Mouse (Mus musculus) urinary bladder, postnatal 14 days (tissue): Measurements from ENCODE around the gene Rora.

Source experiments
- DNase-seq: peaks from one replicate; pipeline ENCODE4 v3.0.0; 2021; ENCODE audit warnings: low spot score

Rora gene

DNA sequence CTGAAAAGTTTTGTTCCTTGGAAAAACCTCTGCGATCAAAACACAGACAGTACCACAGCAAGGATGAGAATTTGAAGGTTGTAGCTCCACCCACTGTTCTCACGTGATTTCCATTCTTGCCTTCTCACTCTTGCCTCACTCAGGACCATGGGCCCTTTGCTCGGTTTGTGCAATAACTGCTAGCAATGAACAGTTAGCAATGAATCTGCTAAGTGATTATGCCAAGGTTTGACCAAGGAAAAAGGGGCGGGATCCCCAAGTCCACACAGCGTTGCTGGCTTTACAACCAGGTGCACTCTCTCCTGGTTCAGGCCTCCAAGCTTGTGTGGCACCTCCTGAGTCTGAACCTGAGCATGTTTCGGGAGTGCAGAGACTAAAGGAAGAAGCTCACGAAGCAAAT, 576.3 kb downstream of the Rora start:
- no peak for DNase-seq

DNA sequence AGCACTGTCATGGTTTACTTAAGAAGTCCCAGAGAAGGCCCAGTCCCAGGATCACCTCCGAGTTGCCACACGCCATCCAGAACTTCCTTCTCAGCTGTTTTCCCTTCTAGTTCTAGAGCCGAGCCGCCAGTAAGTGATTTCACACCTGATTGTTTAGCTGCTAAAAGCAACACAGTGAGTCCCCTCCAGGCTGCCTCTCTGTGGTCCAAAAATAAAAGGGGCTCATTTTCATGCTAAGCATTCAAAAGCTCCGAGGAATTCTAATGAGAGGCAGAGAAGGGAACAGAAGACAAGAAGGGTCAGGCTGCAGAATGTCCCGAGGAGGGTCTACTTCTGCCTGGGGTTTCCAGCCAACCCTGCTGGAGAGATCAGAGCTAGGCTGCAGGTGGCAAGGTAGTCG, 580.9 kb downstream of the Rora start:
- DNase-seq, result no peak

DNA sequence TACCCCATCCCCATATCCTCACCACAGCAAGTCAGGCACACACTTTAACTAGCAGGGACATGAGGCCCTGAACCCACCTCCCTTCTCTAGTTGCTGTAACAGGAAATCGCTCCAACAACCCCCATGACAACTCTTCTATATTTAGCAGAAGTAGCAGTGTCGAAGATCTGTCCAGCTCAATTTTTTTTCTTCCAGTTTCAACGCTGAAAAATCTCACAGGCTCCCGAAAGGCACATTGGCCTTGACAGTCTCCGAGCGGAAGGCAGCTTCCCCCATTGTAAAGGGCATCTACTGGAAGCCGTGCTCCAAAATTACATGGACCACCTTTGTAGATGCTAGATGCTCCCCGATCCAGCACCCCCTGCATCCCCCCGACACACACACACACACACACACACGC, 583.7 kb downstream of the Rora start:
- DNase-seq, result no peak

DNA sequence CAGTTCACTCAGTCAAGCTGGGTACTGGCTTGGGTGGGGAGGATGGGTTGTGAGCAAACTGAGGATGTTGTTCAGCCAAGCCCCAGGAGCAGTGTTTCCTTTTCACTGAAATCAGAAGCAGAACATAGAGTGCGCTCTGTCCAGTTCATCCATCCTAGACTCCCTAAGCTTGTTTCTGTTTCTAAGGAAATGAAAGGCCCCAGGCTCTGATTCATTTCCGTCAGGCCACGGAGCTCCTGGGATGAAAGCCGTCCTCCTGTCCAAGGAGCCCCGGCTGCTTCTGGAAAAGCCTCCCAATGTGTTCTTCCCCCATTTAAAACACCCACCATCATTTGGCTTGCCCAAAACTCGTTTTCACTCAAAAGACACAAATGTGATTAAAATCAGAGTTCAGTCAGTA, 589.0 kb downstream of the Rora start:
- DNase-seq, result no peak

DNA sequence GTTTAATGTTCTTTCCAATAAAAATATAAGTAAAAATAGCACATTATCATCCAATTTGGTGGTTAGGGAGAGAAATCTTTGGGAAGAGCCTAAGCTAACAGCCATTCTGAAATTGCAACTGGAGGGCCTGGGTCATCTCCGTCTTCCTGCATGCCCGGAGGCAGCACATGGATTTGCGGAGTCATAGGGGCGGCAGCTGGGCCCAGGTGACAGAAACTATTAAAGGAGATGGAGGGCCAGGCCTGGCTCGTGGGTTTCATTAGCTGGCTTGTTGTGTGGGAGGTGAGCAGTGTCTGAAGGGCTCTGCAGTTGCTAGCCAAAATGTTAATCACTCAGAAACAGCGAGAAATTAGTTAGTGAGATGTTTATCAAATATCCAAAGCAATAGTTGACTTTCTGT, 590.0 kb downstream of the Rora start:
- no peak for DNase-seq

DNA sequence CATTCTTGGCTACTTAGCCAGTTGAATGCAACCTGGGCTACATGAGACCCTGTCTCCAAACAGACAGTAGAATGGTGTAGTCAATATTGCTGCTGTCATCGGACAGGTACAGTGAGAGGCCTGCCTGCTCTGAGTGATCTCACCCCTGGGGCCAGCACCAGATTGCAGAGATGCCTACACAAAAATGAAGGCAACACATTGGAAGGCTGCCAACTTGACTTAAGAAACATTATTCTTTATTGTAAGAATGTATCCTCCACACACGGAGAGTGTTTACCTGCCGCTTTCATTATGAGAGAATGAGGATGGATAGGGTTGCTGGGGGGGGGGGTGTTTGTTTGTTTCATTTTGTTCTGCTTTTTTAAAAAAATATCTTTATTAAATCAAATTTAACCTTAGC, 592.6 kb downstream of the Rora start:
- DNase-seq, result no peak

DNA sequence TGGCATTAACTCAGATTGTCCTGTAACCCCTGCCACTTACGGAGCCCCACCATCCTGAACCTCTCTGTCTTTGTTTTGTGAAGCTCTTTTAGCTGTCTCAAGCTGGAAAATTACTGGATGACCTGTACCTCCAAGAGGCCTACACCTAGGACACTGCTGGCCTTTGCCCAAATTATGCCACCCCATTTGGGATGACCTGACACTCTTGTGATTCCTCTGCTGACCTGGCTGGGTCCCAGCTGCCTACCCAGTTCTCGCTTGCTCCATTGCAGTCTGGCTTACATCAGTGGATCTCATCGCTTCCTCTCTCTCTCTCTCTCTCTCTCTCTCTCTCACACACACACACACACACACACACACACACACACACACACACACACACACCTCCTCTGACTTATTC, 596.0 kb downstream of the Rora start:
- DNase-seq, result no peak

DNA sequence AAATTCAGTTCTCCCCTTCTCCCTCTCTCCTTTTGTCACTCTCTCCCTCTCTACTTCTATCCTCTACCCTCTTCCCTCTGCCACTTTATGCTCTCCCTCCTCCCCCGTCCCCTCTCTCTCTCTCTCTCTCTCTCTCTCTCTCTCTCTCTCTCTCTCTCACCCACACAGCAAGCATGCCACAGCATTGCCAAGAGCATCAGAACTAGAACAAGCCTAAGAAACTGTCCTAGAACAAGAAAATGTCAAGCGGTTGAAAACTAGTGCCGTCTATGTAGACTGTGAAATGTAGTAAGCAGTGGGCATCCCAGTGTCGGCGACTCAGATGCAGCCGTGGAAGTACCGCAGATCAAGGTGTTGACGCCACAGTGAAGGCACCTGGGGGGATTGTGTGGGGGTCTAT, 596.7 kb downstream of the Rora start:
- no peak for DNase-seq

DNA sequence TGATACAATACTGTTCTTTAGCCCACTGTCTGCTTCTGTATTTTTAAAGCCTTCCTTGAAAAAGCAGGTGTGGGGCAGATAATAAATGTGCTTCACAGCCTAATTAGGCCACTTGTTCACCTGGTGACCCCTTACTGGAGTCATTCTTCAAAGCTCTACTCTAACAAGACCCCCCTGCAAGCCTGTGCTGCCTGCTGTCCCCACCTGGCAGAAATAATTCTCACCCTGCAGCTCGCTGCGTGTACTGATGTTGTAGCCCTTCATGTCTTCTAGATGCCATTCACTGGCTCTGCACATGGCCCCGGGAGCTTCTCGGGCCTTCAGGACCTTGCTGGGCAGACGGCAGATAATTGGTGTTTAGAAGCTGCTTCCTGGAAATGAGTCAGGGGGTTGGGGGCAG, 604.9 kb downstream of the Rora start:
- no peak for DNase-seq

DNA sequence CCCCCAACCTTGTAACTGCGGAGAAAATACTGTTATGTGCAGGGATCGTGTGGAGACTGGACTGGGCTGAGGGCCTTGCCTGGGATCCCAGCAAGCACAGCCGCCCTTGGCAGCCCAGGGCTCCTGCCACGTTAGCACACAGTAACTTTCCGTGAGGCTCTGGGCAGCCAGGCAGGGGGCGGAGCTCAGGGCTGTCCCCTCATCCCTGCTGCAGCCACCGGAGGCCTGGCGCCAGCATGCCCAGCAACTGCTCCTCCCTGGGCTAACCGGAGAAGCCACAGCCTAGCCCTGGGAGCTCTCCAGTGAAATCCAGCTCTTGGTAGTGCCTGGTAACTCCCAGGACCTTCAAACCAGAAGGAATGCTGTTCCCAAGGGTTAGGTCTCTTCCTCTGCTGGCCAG, 605.8 kb downstream of the Rora start:
- DNase-seq, result peak; percentile 73

DNA sequence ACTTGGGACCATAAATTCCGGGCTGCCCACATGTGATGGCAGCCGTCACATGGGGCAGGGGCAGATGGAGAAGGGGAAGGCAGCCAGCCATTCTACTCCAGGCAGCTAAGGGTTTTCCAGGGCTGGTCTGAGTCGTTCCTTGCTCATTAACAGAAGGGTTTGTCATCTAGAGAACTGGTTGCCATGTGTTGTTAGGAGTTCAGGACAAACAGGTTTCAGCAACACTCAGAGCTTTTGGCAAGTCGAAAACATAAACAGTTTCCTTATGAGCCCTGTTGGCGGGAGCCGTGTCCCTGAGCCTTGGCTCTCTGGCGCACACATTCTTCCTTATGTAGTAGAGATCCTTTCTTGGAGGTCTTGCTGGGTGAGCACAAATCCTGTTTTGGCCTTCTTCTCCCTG, 611.6 kb downstream of the Rora start:
- DNase-seq, result peak; percentile 29

DNA sequence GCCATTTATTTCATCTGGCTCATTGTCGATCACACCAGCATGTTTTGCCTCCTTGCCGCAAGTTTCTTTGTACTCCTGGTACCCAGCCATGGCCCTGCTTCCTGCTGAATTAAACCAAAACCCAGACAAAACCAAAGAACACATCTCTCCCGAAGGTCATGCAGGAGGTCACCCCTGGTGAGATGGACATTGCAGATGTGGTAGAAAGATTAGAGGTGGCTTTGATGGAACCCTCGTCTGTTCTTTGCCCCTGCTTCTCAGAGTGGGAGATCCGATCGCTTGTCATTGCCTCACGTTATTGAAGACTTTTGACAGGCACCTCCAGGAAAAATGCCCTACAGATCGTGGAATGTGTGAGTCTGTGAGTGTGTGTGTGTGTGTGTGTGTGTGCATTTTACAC, 616.8 kb downstream of the Rora start:
- DNase-seq, result no peak

DNA sequence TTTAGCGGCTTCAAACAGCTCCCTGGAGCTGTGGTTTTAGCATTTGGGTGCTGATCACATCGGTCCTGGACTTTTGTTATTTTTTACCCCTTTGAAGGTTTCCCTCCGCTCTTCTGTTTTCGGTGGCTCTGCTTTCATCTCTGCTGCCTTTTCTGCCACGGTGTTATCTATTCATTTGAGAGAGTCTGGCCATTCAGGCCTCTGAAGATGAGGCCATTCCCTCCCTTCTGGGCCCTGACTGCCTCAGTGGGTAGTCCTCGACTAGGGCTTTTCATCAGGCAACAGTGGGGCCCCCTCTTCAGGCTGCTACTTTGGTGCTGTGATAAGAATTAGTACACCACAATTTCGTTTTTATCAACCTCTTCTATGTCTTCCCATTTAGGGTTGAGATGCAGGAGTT, 617.3 kb downstream of the Rora start:
- DNase-seq, result no peak

DNA sequence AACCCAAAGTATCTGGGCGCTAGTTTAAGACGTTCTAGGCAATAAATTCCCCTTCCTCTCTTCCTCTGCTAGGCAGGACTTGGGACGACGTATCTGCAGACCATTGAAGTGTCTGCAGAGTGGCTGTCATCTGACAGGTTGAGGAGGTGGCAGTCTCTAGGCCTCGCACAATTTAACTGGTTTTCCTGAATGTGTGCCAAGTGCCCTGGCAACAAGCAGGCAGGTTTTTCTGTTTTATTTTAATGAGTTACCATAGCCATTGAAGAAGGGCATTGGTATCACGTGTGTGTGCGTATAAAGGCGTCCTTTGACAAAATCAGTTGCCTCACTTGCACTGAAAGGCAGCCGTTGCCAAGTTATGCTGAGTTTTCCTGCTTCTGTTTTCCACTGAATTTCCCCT, 619.3 kb downstream of the Rora start:
- DNase-seq, result no peak

DNA sequence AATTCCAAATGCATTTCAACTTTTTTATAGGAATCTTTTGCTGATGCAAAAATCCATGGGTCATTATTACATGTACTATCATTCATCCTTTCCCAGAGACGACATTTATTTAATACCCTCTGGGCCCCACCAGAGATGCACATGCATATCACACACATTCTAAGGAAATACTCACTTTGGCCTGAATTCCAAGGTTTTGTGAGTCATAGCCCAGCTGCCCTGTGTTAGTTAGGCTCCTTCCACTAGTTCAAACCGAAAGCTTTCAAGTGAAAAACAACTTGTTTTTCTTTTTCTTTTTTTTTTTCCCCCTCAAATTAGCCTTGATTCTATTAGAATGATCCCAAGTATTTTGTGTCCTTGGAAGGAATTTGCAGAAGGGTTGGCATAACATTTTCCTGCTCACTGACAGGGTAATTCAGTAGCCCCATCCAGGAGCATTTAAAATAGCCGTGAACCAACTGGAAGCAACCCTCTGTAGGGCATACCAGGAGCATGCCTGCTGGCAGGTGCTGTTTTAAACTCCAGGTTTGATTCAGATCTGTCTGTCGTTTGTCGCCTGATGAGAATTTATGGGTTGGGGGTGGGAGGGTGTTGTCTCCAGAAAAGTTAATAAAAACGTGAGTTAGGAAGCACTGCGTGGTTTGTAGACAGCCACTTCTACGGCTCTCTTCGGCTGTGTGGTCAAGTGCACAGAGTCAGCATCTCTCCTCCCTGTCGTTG, 621.3 kb downstream of the Rora start:
- DNase-seq, result no peak

DNA sequence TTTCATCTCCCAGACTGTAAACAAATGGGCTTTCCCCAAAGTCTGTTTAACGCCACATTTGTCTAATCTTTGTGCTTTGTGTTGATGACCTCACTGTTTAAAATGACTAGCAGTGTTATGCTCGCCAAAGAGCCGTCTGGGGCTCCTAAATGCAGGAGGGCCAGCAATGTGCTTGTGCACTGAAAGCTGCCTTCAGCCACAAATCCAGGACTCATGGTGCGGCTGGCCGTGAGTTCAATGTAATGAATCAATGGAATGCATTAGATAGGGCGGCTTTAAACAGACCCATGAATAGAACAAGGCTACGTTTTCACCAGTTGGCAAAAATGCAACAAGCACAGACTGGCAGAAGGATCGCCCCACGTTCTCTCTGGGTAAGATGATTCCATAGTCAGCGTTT, 623.7 kb downstream of the Rora start:
- no peak for DNase-seq

DNA sequence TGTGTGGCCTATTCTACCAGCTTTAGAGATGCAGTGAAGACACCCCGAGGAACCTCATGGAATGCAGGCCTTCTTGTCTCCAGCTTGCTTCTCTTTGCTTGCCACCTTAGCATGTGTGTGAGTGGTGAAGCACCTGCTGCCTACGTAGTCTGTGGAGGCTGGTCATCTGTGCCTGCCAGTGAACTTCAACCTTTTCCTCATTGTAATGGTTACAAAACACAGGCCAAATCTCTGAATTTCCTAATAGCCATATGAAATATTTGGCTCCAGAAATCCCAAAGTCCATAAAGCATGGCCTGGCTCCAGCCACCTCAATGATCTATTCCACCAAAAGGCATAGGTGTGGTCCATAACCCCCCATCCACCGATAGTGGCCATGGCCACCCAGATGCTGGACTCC, 631.4 kb downstream of the Rora start:
- DNase-seq, result no peak

DNA sequence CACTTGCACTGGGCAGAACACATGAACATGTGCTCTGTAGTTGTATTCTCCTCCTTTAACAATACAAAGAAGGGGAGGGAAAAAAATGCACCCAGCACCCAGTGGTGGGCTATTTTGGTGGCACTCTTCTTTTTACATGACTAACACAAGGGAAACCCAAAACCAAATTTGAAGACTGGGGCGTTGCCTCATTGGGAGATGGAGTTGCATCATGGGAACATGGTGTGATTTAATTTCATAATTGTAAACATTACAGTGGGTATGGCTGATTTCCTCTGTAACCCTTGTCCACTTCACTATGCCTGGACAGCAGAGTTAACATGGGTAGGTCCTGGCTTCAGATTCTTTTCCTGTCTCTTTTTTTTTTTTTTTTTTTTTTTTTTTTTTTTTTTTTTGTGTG, 634.5 kb downstream of the Rora start:
- DNase-seq, result no peak

DNA sequence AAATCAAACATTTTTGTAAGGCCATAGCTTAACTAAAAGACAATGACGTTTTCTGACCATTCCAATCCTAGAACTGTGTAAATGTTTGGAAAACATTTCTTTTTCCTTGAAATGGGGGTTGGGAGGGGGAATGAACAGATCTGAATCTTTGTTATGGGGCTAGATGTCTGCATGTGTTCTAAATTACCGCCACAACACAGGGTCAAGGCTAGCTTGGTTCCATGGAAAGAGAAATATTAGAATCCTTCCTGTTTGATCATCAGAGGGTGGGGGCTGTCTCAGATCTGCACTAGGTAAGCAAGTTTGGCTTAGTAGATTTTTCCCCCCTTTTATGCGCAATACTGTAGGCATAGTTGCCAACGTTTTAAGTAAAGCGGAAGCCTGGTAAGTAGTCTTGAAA, 635.0 kb downstream of the Rora start:
- DNase-seq, result no peak

DNA sequence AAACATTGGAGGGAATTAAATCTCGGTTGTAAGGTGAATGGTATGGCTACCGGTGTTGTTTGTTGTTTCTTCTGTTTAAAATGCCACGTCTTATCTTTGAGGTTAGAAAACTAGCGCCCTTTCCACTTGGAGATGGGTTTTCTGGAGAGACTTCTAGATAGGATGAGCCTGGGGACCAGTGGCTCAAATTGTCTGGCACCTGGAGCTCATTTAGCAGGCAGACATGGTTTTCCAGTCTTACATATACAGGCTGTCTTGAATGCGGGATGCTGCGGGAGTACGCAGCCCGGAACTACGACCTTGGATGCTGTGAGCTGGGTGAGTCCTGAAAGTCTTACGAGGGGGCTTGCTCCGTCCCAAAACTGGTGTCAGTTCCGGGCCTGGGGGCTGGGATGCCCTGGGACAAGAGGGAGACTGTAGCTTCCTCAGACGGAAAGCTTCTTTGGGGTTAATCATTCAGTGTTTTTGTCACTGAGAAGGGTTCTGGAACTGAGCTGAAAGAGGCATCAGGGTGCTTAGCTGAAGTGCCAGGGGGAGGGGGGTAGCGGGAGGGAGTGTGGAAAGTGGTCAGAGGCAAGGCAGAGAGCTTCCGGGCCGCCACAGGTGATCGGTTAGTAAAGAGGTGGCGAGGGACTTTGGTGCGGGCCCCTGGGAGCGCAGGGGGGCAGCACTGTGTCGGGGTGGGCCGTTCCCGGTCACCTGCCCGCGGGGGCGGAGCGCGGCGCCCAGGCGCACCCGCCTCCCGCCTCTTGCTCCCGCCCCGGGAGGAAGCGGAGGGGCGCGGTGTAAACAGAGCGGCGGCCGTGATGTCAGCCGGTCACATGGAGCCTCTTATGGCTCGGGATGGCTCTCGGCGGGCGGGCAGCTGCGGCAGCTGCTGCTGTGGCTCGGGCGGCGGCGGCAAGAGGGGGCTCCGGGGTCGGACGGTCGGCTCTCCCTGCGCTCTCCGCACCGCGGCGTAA, 635.8 kb downstream of the Rora start:
- peak; percentile 88 for DNase-seq

DNA sequence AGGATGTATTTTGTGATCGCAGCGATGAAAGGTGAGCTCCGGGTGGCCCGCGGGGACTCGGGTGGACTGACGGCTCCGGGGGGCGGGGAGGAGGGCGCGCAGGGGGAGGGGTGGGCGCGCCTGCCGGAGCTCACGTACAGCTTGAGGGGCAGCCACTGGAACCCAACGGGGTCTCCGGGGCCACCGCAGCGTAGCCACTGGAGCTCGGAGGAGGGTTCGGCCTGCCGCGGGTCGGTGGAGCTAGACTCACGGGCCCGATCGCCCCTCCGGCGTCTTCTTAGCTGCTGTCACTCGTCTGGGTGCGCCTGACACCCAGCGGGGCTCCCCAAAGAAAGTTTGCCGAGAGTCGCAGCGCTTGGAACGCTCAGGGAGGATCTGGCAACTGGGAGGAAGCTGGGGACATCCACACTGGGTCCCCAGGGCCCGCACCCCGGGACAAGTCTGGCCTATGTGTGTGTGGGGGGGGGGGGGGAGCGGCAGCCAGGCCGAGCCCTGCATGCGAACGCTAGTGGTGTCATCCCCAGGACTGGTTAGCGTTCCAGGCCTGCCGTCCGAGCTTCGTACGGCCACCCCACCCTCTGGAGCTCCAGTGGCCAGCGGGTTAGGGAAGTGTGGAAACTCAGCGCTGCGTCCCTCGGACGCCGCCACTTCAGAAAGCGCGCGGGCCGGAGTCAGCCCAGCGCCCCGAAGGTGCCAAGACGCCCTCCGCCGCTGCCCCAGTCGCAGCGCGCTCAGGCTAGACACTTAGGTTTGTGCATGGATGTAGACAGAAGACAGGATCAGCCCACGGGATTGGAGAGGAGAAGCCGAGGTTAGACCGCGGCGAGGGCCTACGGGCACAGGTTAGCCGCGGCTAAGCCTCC, 636.7 kb downstream of the Rora start:
- peak; percentile 23 for DNase-seq

DNA sequence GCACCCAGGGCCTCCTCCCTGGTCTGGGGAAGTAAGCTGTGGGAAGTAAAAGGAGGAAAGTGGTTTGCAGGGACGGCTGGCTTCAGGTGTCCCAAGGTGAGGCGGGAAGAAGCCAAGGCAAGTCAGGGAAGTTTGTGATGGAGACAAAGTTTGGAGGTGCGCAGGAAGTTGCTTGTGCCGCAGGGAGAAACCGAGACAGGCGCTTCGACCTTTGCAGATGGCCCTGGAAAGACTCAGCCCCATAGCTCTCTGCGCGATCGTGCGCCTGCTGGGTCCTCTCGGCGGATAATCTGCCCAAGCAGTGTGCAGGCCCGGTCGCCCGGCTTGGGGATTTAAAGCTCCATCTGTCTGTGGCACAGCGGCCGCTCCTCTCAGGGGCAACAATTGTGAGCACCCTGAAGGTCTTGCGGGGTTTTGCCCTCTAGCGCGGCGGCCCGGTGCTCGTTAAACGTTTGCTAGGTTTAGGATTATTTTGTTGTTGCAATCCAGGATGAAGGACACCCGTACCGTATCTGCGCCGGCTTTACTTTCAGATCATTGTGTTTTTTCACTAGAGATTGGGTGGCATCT, 637.4 kb downstream of the Rora start:
- peak; percentile 33 for DNase-seq
